Mouse (Mus musculus) left cerebral cortex, adult 2 months (tissue): Measurements from ENCODE around the gene Cldn24. TPM values are rescaled to one million over a fixed set of nuclear protein-coding genes. Genes with fewer than 3 reads are reported as not detected.
A peak's percentile ranks its signal among the peaks of the same experiment; 100 is the strongest.
"Not testable (repeated sequence)": the region's sequence is repeated elsewhere in the genome, so short reads cannot be mapped to it uniquely, and the experiment has no call there.

Experiments
- DNase-seq, 2 experiments: peaks; one replicate each; pipeline ENCODE4 v3.0.0; 2021 to 2022; ENCODE audit warnings: low spot score in 2 of 2, mixed read lengths in 1 of 2; ENCODE audit errors: extremely low spot score in 1 of 2
- H3K27ac ChIP-seq: fragments of 200-600 bp; 2 replicates; pipeline ENCODE4 v1.8.1; 2022
- H3K4me3 ChIP-seq: fragments of 200-600 bp; 2 replicates; pipeline ENCODE4 v1.8.1; 2022
- CTCF ChIP-seq: fragments of 200-600 bp; IDR thresholded peaks from 2 replicates; pipeline ENCODE4 v1.8.1; 2022; ENCODE audit warnings: antibody characterized with exemption, mild to moderate bottlenecking, moderate library complexity
- intact Hi-C: fragments of 180-260 bp; cut with DNase I; formaldehyde crosslinking; loops from one replicate; pipeline ENCODE4 v1.15.1; 2025
- total RNA-seq, 2 experiments: library from RNA; stranded (reverse); gene quantifications; 2 replicates each; pipeline ENCODE4 v1.2.3; 2021

Cldn24 gene
- total RNA-seq, 2 experiments from 2014 or later = not detected

DNA sequence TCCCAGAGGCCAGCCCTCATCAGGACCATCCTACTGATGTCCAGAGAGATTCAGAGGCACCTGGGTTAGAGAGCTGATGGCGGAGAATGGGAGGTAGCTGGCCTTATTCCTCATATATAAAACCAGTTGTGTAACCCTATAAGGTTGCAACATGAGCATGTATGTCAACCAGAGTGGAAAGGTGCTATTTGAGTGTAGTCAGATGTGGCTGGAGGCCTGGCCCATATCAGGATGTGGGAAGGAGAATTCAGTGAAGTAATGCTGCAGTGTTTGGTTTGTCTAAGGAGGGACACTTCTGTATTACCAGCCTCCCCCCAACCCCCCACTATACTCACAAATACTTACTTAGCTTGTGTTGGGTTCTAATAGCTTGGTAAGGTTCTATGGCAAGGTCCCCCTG, 17.7 kb upstream of the Cldn24 start:
- intact Hi-C loops = no loop called here
- no peak for TF ChIP-seq CTCF
- DNase-seq = no peak
- Histone ChIP-seq H3K27ac (no peak overlapping the region), H3K4me3 (no peak overlapping the region)

- intact Hi-C loops = no loop called here
- Histone ChIP-seq H3K27ac (no peak overlapping the region), H3K4me3 (no peak overlapping the region)
- no peak for TF ChIP-seq CTCF
- no peak for DNase-seq
Measured at GRCm38 (mm10) chr8:47809970-47810665, 11.8 kb upstream of the Cldn24 start.

- H3K4me3 ChIP-seq = no peak overlapping the region
- H3K27ac ChIP-seq = no peak overlapping the region
- no peak for DNase-seq
- peak; percentile 13 for TF ChIP-seq CTCF
- intact Hi-C loops = no loop called here
Measured at GRCm38 (mm10) chr8:47810666-47811015, 11.3 kb upstream of the Cldn24 start.

GRCm38 (mm10) chr8:47811221-47811620, 10.7 kb upstream of the Cldn24 start:
- intact Hi-C loops = no loop called here
- no peak for TF ChIP-seq CTCF
- Histone ChIP-seq H3K4me3 (no peak overlapping the region), H3K27ac (no peak overlapping the region)
- no peak for DNase-seq

DNA sequence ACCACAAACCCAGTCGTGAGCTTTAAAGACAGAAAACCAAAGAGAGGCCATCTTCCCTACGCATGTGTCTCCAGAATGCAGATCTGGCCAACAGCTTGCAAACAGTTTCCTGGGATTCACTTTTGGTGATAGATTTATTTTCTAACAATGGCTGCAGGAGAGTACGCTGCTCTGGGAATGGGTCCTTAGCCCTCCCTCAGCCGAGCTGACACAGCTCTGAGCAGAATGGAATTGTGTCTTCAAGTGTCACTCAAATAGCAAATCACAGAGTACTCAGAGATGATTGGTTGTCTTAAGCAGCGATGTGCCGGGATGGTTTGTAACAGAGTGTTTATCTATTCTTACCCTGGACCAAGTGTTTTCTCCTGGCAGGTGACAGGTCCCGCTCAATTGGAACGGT, 2.9 kb upstream of the Cldn24 start:
- Histone ChIP-seq H3K27ac (no peak overlapping the region), H3K4me3 (no peak overlapping the region)
- intact Hi-C loops = no loop called here
- no peak for DNase-seq
- no peak for TF ChIP-seq CTCF

DNA sequence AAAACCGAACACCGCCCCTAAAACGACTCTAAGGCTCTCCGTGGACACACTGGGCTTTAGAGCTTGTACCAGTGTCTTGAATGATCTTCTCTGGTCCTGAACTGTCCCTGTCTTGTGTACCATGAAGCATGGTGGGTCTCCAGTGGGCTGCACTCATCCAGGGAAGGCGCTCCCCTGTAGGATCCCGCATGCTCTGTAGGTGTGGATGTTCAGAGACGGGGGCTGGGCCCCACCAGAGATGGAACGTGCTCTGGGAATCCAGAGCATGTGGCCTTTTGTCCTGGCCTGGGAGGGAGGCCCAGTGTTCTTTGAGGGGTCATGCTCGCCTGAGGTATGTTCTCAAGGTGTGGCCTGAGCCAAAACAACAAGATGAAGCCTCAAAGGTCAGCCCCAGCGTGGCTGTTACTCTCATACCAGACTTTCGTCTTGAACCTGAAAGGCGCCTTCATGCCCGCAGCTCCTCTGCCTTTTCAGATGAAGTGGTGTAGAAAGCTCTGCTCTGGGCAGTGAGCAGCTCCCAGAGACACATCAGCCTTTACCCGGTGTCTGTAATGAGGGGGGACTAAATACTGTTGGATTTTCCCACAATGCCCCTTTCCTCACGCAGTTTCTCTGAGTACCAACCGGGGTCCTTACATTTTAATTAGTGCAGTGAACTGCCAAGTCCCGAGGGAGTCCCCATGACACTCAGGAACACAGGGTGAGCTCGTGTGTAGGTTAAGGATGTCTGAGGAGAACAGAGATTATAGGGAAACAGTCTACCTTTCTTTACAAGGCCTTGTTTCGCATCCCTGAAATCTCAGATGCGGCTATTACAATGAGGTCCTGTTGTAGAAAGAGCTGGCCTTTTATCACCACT, 800 bp upstream of the Cldn24 start:
- Histone ChIP-seq H3K27ac (no peak overlapping the region), H3K4me3 (no peak overlapping the region)
- intact Hi-C loops = no loop called here
- no peak for TF ChIP-seq CTCF
- DNase-seq = no peak

DNA sequence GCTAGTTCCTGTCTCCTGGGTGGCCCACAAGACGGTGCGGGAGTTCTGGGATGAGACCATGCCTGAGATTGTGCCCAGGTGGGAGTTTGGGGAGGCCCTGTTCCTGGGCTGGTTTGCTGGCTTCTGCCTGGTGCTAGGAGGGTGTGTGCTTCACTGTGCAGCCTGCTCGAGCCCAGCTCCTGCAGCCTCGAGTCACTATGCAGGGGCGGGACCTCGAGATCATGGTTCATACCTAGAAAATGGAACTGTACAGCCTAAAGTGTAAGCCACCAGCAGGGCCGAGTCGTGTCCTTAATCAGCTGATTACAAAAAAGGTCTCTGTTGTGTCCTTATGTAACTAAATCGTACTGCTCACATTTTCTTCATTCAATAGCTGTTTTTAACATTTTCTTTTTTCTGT, 598 bp downstream of the Cldn24 start:
- DNase-seq, intact Hi-C loops, H3K4me3 ChIP-seq: not testable (repeated sequence)
- peak overlapping the region; percentile 24; the same call in 1 of the 2 replicates for H3K27ac ChIP-seq

DNA sequence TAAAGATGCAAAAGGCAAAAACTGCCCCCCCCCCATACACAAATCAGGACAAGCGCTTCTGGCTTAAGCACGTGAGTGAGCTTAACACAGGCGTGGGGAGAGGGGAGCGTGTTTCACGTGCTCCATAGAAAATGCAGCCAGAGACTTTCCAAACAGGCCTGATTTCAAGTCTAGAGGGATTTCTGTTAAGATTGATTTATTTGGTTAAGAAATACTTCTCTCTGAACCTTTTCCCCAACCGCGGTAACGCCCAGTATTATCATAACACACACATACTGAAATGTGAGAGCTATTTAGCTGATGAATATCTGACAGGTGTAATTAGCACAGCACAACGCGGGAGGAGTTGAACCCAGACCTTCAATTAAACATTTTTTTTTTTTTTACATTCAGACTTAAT, 1.8 kb downstream of the Cldn24 start:
- no peak for TF ChIP-seq CTCF
- DNase-seq = no peak
- Histone ChIP-seq H3K27ac (peak overlapping the region; percentile 29; the same call in 1 of the 2 replicates), H3K4me3 (no peak overlapping the region)
- intact Hi-C loops = loop anchor here (1.0 kb wide), 1 partner anchor 80 kb away; no protein-coding TSS in a partner anchor

- intact Hi-C loops = no loop called here
- no peak for DNase-seq
- peak within 1 kb of the TSS; percentile 29; the same call in 1 of the 2 replicates for H3K27ac ChIP-seq
- TF ChIP-seq CTCF = no peak
- no peak within 1 kb of the TSS for H3K4me3 ChIP-seq
Measured at GRCm38 (mm10) chr8:47824182-47824581, 2.2 kb downstream of the Cldn24 start, which contains the start of gene Cldn22. Gene Cldn22, plus strand, starts transcription at chr8:47824482.

- H3K27ac ChIP-seq = no peak overlapping the region
- TF ChIP-seq CTCF = no peak
- DNase-seq = no peak
- intact Hi-C loops = no loop called here
- H3K4me3 ChIP-seq = no peak overlapping the region
Measured at GRCm38 (mm10) chr8:47825596-47825995, 3.7 kb downstream of the Cldn24 start.

DNA sequence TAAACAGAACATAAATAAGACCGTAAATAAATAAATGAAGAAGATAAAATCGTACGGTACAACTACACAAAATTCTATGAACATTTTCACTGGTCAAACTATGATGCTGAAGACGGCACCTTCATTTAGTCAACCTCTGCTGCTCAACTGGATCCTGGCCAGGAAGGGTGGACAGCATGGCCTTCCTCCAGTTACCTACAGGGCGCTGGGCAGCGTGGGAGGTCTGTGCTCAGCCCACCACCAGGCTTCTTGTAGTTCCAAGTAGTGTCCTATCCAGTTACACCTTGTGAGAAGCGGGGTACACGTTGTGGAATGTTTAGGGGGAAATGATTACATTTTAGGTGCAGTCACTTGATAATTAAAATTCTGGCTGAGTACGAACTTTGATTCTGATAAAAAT, 5.0 kb downstream of the Cldn24 start:
- Histone ChIP-seq H3K4me3 (no peak overlapping the region), H3K27ac (no peak overlapping the region)
- intact Hi-C loops = no loop called here
- no peak for TF ChIP-seq CTCF
- no peak for DNase-seq

GRCm38 (mm10) chr8:47832616-47833015, 10.7 kb downstream of the Cldn24 start:
- no peak for TF ChIP-seq CTCF
- no peak for DNase-seq
- Histone ChIP-seq H3K4me3 (no peak overlapping the region), H3K27ac (no peak overlapping the region)
- intact Hi-C loops = no loop called here
